In the genomic region with DNA sequence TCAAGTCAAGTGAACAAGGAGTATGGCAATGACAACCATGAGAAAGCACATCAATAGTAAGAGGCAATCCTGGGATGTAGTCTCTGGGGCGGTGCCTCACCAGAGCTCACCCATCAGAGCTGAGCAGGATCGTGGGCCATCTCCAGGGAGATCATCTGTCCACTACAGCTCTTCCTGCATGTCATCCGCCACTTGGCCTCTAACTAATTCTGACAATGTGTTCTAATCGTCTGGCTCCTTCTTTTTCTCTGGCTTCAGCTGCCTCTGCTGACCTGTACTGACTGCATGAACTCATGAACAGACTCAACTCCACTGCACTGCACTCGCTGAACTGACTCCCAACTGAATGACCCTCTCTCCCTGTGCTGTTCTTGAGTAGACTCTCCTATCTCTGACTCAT, we compare ENCODE assay signal across 16 mouse cellular contexts.
"Had no signal": no experiment of that assay in that cellular context is flagged by ENCODE, and none has a peak within 500 bp of the region (broad histone marks: within the 10 kb centered on the region; RNA-seq: fewer than 3 reads in every experiment).

No protein-coding gene starts in this region.

- H3K27me3 ChIP-seq: neural tube, embryonic 13.5 days; neural tube, embryonic 15.5 days; stomach, embryonic 15.5 days had no signal

- DNase-seq: retina, postnatal 1 day; right cerebral cortex, adult 18-20 months; right cerebral cortex, postnatal 14 days; right cerebral cortex, postnatal 25 days; right cerebral cortex, postnatal 4 days; spleen, adult 18-20 months; thymus, adult 18-20 months; thymus, adult 2 months; thymus, postnatal 14 days; thymus, postnatal 25 days; thymus, postnatal 36 days; thymus, postnatal 4 days had no signal

- H3K4me3 ChIP-seq: neural tube, embryonic 13.5 days; neural tube, embryonic 15.5 days; stomach, embryonic 15.5 days had no signal

- H3K36me3 ChIP-seq: neural tube, embryonic 13.5 days; neural tube, embryonic 15.5 days; stomach, embryonic 15.5 days had no signal

- H3K9ac ChIP-seq: neural tube, embryonic 13.5 days; neural tube, embryonic 15.5 days; stomach, embryonic 15.5 days had no signal

- H3K9me3 ChIP-seq: neural tube, embryonic 13.5 days; neural tube, embryonic 15.5 days; stomach, embryonic 15.5 days had no signal

- H3K4me2 ChIP-seq: neural tube, embryonic 13.5 days; neural tube, embryonic 15.5 days; stomach, embryonic 15.5 days had no signal

- H3K27ac ChIP-seq: neural tube, embryonic 13.5 days; neural tube, embryonic 15.5 days; stomach, embryonic 15.5 days; stomach, postnatal 0 days had no signal

- H3K4me1 ChIP-seq: neural tube, embryonic 13.5 days; neural tube, embryonic 15.5 days; stomach, embryonic 15.5 days had no signal
